Mouse (Mus musculus): ENCODE data around the gene Smc6. TPM values are rescaled to one million over a fixed set of nuclear protein-coding genes. Genes with fewer than 3 reads are reported as not detected.

Smc6 gene
- total and polyA plus RNA-seq, 3 experiments: 47.9 to 84.4 (median 50.1) TPM

- H3K4me1 ChIP-seq (ENCODE audit: control insufficient read depth in 1 of 2, insufficient read depth in 2 of 2): peaks cover 4 to 16% of the 10 kb centered on the region in 2 experiments
- no peak overlapping the region for H3K4me3 ChIP-seq (replicated peaks in 1 of 3; ENCODE audit: low read depth in 2 of 3, low read length in 2 of 3, poor library complexity in 1 of 3)
- no peak overlapping the region for H3K9ac ChIP-seq (ENCODE audit: insufficient read depth, low read depth)
- in situ Hi-C loops (cut with MboI; ENCODE audit: low pct_ligation_motif_present, low pct_unique_long_range_greater_than_20kb, low sequenced_read_pairs): loop anchor here (10.0 kb wide), 1 partner anchor 794 kb away; no protein-coding TSS in a partner anchor
- no peak overlapping the region for H3K27ac ChIP-seq (ENCODE audit: insufficient read depth, low read depth)
- dilution Hi-C loops (cut with MboI; ENCODE audit: extremely low pct_ligation_motif_present, extremely low pct_unique_long_range_greater_than_20kb, low sequenced_read_pairs): no loop called here
- H3K27me3 ChIP-seq (replicated peaks): no peaks in the 10 kb centered on the region
- no peaks in the 10 kb centered on the region for H3K36me3 ChIP-seq (replicated peaks in 1 of 2; ENCODE audit: control insufficient read depth in 1 of 2, insufficient read depth in 1 of 2, low read length in 1 of 2)
- TF ChIP-seq CTCF (conservative IDR thresholded peaks at IDR 0.05 in 1 of 2, IDR thresholded peaks at IDR 0.05 in 1 of 2; ENCODE audit: low read depth in 2 of 2, low read length in 2 of 2): peak; percentile 60 to 80
- no peak for TF ChIP-seq POLR2AphosphoS2 (IDR thresholded peaks at IDR 0.05; ENCODE audit: low read depth, low read length)
- peak; percentile 80 for TF ChIP-seq RAD21 (IDR thresholded peaks at IDR 0.05; ENCODE audit: low read depth, low read length)
- TF ChIP-seq SMC3 (IDR thresholded peaks at IDR 0.05; ENCODE audit: low read depth, low read length): peak; percentile 78
- TF ChIP-seq EP300 (IDR thresholded peaks at IDR 0.05; ENCODE audit: low read length): no peak
- TF ChIP-seq JUN (IDR thresholded peaks at IDR 0.05; ENCODE audit: insufficient read depth, low read depth, low read length): no peak
- TF ChIP-seq MXI1 (IDR thresholded peaks at IDR 0.05; ENCODE audit: low read depth, low read length): no peak
- no peaks in the 10 kb centered on the region for H3K9me3 ChIP-seq (replicated peaks; ENCODE audit: low read length)
- no peak overlapping the region for H3K4me2 ChIP-seq (ENCODE audit: insufficient read depth, low read depth, poor library complexity, severe bottlenecking)
- DNase-seq (ENCODE audit: extremely low read depth): peak; percentile 81
- H3K79me2 ChIP-seq (replicated peaks; ENCODE audit: control insufficient read depth, extremely low read depth, insufficient read depth, poor library complexity, severe bottlenecking): no peaks in the 10 kb centered on the region
These were observed 85.2 kb downstream of the Smc6 start for GRCm38 (mm10) chr12:11350895-11351294.

GRCm38 (mm10) chr12:11362435-11362834, 96.7 kb downstream of the Smc6 start:
- no peak overlapping the region for H3K27ac ChIP-seq (ENCODE audit: insufficient read depth, low read depth)
- H3K27me3 ChIP-seq (replicated peaks): no peaks in the 10 kb centered on the region
- H3K79me2 ChIP-seq (replicated peaks; ENCODE audit: control insufficient read depth, extremely low read depth, insufficient read depth, poor library complexity, severe bottlenecking): no peaks in the 10 kb centered on the region
- no peak overlapping the region for H3K9ac ChIP-seq (ENCODE audit: insufficient read depth, low read depth)
- no peaks in the 10 kb centered on the region for H3K9me3 ChIP-seq (replicated peaks; ENCODE audit: low read length)
- H3K4me3 ChIP-seq (replicated peaks in 1 of 3; ENCODE audit: low read depth in 2 of 3, low read length in 2 of 3, poor library complexity in 1 of 3): no peak overlapping the region
- H3K4me2 ChIP-seq (ENCODE audit: insufficient read depth, low read depth, poor library complexity, severe bottlenecking): no peak overlapping the region
- in situ Hi-C loops (cut with MboI; ENCODE audit: low pct_ligation_motif_present, low pct_unique_long_range_greater_than_20kb, low sequenced_read_pairs) (no loop called here), dilution Hi-C loops (cut with MboI; ENCODE audit: extremely low pct_ligation_motif_present, extremely low pct_unique_long_range_greater_than_20kb, low sequenced_read_pairs) (no loop called here)
- H3K4me1 ChIP-seq (ENCODE audit: control insufficient read depth in 1 of 2, insufficient read depth in 2 of 2): peaks cover 4 to 29% of the 10 kb centered on the region in 2 experiments
- TF ChIP-seq MAFK (IDR thresholded peaks at IDR 0.05; ENCODE audit: insufficient replicate concordance, low read length) (no peak), NRF1 (IDR thresholded peaks at IDR 0.05; ENCODE audit: low read depth, low read length) (no peak), RCOR1 (conservative IDR thresholded peaks at IDR 0.05; ENCODE audit: low read depth, low read length) (no peak), PAX5 (IDR thresholded peaks at IDR 0.05; ENCODE audit: low read length) (no peak), USF1 (IDR thresholded peaks at IDR 0.05; ENCODE audit: low read depth, low read length) (no peak), POLR2AphosphoS2 (IDR thresholded peaks at IDR 0.05; ENCODE audit: low read depth, low read length) (no peak), TCF12 (IDR thresholded peaks at IDR 0.05; ENCODE audit: low read depth, low read length) (no peak), JUND (conservative IDR thresholded peaks at IDR 0.05; ENCODE audit: low read depth, low read length) (no peak), ZMIZ1 (IDR thresholded peaks at IDR 0.05; ENCODE audit: low read depth, low read length) (no peak), HCFC1 (IDR thresholded peaks at IDR 0.05; ENCODE audit: low read depth, low read length) (no peak), CHD2 (IDR thresholded peaks at IDR 0.05; ENCODE audit: low read length) (no peak), BHLHE40 (IDR thresholded peaks at IDR 0.05; ENCODE audit: low read depth, low read length) (no peak), IRF4 (IDR thresholded peaks at IDR 0.05; ENCODE audit: low read depth, low read length) (no peak), EP300 (IDR thresholded peaks at IDR 0.05; ENCODE audit: low read length) (no peak), KAT2A (IDR thresholded peaks at IDR 0.05; ENCODE audit: insufficient replicate concordance, low read length) (no peak)
- DNase-seq (ENCODE audit: extremely low read depth): no peak
- no peaks in the 10 kb centered on the region for H3K36me3 ChIP-seq (replicated peaks in 1 of 2; ENCODE audit: control insufficient read depth in 1 of 2, insufficient read depth in 1 of 2, low read length in 1 of 2)
